Mouse (Mus musculus) urinary bladder, postnatal 25 days (tissue): ENCODE results near the gene Ect2.

Experiments used
- DNase-seq: peaks from one replicate; pipeline ENCODE4 v3.0.0; 2022; ENCODE audit warnings: low spot score

Gene Ect2

DNA sequence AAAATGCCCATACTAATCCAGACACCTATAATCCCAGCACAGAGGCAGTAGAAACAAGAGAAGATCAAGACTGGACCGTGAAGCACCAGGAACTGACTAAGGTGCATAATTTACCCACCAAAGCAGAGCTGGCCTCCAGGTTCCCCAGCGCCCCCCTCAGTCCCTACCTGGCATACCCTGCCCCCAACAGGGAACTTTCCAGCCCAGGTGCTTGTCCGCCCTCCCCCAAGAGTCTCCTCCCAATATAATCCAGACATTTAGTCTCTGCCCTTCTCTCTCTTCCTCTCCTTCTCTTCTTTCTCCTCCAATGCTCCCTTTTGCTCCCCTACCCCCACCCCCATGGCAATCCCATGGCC lies 2.9 kb upstream of the Ect2 start:
- no peak for DNase-seq

DNA sequence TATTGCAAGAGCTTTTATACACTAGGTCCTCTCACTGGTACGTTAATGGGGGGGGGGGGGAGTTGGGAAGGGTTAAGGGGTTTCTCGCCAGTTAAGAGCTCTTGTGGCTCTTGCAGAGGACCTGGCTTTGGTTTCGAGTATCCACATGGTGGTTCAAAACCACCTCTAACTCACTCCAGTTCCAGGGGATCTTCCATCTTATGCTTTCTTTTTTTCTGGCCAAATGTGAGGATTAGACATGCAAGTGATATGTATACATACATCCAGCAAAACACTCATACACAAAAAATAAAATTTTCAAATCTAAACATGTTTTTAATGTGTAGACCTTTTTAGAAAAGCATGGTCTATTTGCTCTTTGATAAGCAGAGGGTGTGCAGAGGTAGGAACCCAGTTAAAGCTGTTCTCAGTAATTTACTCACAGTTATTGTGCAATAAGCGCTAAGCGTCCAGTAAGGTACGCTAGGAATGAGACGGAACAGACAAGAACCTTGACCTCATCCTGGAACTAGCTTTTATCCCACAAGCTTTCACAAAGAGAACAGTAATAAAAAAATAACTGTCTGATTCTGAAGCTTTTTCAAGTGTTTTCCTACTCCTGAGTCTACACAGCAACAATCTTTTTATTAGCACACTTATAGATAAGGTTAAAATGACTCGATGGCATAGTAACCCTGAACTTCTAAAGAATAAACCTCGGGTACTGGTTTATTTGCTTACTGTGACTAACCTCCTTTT lies 2.3 kb upstream of the Ect2 start:
- no peak for DNase-seq

DNA sequence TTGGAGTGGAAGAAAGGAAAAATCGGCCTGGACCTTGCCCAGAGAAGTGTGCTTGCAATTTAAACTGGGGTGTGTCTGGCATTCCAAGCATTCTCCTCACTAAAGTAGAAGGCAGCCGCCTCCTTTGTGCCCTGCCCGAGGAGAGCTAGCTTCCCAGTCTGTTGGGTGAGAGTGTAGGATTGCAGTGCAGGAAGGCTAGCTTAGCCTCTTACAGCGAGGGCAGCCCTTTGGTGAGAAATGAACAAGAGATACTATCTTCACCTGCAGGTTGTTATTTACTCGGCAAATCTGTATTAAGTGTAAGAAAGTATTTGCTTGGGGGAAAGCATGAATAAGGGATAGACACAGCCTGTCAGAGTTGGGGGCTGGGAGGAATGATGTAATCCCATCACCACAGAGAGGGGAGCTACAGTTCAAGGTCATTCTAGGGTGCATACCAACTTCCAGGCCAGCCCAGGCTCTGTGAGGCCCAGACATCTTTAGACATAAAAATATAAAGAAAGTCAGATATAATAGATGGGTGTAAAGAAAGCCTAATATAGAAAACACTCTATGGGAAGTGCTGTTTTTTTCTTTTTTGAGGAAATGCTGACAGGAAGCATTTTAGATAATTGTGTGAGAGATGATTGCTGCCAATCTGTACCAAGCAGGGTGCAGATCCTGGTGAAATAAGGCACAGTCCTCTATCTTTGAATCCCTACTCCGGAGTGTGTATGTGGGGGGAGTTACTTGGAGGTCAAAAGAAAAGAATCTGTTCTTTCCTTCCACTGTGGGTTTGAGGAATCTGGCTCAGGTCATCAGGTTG lies 1.6 kb upstream of the Ect2 start:
- peak; percentile 21 for DNase-seq

- DNase-seq = no peak
These were observed 602 bp upstream of the Ect2 start for GRCm38 (mm10) chr3:27154280-27154679.

GRCm38 (mm10) chr3:27153191-27153671 lies 447 bp downstream of the Ect2 start:
- DNase-seq = no peak

- DNase-seq = no peak
These were observed 7.9 kb downstream of the Ect2 start for GRCm38 (mm10) chr3:27145733-27146132.

GRCm38 (mm10) chr3:27143570-27143969 lies 10.1 kb downstream of the Ect2 start:
- DNase-seq = no peak

DNA sequence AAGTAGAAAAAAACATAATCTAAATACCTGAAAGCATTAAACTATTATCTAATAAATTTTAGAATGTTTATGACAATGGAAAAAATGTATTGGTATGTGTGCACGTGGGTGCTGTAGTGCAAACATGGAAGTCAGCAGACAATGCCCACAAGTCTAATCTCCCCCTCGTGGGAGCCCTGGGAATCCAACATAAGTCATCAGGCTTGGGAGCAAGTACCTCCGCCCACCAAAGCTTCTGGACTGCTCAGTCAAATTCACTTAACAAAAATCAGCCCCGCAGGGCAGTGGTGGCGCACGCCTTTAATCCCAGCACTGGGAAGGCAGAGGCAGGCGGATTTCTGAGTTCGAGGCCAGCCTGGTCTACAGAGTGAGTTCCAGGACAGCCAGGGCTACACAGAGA lies 13.6 kb downstream of the Ect2 start:
- DNase-seq = no peak

GRCm38 (mm10) chr3:27121864-27122450 lies 31.7 kb downstream of the Ect2 start:
- DNase-seq = no peak

GRCm38 (mm10) chr3:27120932-27121331 lies 32.7 kb downstream of the Ect2 start:
- no peak for DNase-seq

DNA sequence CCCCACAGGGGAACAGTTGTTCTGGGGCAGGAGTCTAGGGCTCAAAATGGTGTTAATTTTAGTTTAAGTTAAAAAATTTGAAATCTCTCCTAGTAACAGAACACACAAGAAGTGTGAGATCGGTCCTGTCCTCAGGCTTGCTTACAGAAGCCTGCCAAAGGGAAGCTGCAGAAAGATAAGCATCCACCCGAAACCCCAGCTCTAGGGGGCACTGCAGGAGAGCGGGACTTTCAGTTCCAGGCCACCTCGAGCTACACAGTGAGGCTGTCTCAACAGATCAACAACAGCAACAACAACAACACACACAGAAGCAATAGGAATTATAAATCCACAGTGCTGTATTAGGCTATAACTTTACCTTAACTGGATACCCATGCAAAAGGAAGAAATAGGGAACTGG lies 35.5 kb downstream of the Ect2 start:
- no peak for DNase-seq

- no peak for DNase-seq
These were observed 42.8 kb downstream of the Ect2 start for GRCm38 (mm10) chr3:27110860-27111259.

GRCm38 (mm10) chr3:27109109-27109508 lies 44.6 kb downstream of the Ect2 start:
- DNase-seq = no peak

- no peak for DNase-seq
These were observed 46.5 kb downstream of the Ect2 start for GRCm38 (mm10) chr3:27107142-27107541.

- no peak for DNase-seq
These were observed 50.7 kb downstream of the Ect2 start for GRCm38 (mm10) chr3:27102965-27103364.

GRCm38 (mm10) chr3:27098633-27099032 lies 55.0 kb downstream of the Ect2 start:
- no peak for DNase-seq

GRCm38 (mm10) chr3:27086221-27086620 lies 67.5 kb downstream of the Ect2 start:
- DNase-seq = no peak

GRCm38 (mm10) chr3:27081229-27082060 lies 72.2 kb downstream of the Ect2 start:
- DNase-seq = no peak

DNA sequence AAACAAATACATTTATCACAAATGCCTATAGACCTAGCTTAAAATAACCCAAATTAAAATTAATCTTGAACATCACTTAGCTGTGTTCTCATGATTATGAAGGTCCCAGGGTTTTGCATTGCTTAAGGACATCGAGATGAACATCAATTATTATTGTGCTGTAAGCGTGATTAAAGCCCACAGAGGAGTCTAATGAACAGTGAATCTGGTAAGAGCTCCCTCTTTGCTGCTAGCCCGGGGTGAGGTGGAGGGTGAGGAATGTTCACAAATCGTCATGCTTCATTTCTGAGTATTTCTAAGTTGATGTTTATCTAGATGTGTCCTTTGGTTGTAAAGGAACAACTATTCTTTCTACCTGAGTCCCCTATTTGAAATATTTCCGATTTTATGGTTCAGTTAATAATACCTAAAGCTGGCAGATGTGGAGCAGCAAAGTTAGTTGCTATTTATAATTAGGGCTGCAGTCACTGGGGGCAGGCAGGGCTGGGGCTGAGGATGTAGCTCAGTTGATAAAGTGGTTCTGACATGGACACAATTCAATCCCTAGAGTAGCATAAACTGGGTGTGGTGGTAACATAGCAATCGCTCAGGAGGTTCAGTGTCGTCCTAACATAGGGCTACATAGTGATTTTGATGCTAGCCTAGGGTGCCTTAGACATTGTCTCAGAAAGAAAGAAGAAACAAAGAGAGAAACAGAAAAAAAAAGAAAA lies 73.5 kb downstream of the Ect2 start:
- no peak for DNase-seq

DNA sequence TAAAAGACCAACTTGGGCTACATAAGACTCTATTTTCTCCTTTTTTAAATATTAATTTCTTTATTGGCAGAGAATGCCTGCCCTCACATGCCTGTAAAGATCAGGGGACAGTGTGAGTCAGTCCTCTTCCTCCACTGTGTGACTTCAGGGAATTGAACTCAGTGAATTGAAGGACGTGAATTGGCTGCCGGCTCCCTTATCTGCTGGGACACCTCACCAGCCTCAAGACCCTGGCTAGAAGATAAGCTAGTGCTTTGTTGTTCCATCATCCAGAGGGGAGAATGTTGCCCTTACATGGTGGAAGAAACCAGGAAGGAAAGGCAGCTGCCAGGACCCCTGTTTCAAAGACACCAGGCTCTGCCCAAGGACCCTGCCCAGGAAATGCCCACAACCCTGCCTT lies 79.8 kb downstream of the Ect2 start:
- DNase-seq = no peak

GRCm38 (mm10) chr3:27071706-27072105 lies 82.0 kb downstream of the Ect2 start:
- no peak for DNase-seq

GRCm38 (mm10) chr3:27070340-27070739 lies 83.3 kb downstream of the Ect2 start:
- no peak for DNase-seq
